Mouse (Mus musculus) testis, postnatal 14 days (tissue): ENCODE results near the gene Rnf150.

Experiments used
- DNase-seq: peaks from one replicate; pipeline ENCODE4 v3.0.0; 2021; ENCODE audit warnings: low spot score

Rnf150 gene

GRCm38 (mm10) chr8:83011758-83012157 lies 148.6 kb downstream of the Rnf150 start:
- no peak for DNase-seq

GRCm38 (mm10) chr8:83028211-83028610 lies 165.1 kb downstream of the Rnf150 start:
- no peak for DNase-seq

DNA sequence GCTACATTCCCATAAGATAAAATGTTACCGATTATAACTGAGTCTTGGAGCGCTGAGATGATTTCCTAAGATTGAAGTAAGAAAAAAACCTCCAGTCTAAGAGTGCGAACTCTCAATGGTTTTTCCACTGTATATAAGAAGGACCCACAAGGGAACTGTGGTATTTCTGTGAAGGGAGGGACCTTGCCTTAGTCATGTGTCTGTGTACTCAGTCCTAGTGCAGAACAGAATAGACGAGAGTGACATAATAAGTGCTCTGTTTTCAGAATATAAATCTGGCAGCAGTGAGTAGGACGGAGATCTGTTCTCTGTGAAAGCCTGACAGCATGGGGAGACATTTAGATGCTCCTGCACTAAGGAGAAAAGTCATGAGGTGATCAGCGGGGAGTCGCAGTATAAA lies 169.6 kb downstream of the Rnf150 start:
- no peak for DNase-seq

DNA sequence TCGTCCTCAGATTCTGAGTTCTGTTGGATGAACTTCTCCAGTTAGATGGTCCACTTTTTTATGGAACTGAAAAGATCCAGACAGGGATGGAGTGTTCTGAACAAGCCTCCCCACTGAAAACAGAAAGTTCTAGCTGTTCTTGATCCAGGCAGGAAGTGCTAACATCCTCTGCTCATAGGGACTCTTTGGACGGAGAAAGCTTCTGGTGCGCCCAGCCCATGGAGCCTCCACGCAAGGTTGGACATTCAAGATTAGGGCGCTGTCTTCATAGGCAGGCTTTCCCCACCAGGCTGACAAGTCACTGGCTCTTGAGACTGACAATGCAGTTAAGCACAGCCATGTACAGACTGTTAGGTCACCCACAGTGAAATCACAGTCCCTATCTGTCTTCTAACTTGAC lies 172.0 kb downstream of the Rnf150 start:
- DNase-seq = no peak

DNA sequence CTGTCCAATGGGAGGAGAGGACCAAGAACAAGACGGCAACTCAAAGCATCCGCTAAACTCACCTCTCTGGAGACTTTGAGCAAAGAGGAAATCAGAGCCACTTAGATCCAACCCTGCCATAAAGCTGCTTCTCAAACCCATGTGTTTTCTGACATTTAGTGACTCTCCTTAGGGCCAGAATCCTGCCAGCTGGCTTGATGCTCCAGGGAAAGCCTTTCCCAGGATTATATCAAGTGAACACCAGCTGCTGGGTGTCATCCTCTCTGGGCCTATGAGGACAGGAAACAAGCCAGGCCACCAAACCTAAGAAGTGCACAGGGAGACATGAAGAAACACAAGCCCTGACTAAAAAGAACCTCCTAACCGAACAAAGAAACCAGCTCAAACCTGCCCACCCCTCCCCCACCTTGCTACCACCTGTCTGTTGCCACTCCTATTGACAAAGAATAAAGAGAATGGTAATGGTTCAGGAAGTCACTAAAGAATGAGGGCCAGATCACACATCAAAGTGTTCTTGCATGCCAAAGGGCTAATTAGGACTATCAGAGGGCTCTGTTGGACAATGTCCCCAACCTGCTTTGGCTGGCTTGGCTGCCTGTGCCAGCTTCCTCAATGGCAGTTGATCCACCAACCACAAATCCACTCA lies 173.5 kb downstream of the Rnf150 start:
- no peak for DNase-seq

GRCm38 (mm10) chr8:83037321-83037720 lies 174.2 kb downstream of the Rnf150 start:
- no peak for DNase-seq

GRCm38 (mm10) chr8:83038575-83038974 lies 175.4 kb downstream of the Rnf150 start:
- no peak for DNase-seq

DNA sequence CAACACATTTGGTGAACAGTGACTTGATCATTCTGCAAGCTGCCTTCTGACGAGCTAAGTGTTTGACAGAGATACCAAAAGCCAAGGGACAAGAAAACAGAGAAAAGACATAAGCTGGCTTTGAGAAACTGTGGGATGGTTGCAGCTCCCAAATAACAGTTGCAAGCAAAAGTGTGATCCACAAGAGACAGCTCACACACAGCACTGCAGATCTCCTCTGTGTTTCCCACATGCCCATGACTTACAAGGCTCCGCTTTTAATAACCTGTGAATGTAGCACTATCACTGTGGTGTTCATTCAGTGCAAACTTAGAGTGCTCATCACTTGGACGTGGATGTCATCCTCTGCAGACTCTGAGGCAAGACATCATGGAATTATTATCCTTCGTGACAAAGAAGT lies 178.3 kb downstream of the Rnf150 start:
- DNase-seq = no peak

DNA sequence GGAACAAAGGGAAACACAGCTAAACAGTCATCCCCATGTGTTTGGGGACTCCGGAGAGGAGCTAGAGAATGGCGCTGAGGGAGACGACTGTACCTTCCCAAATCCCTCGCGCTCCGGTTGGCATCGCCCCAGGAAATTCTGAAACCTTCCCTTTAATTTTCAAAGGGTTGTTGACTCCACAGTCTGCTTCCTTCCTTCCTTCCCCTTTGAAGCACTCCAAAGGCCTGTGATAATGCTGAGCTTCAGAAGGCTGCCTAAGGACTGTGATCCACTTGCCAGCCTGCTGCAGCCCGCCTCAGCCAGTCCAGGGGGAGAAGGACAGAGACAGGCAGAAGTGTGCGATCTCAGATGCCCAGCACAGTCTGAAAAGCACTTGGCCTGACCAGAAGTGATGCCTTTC lies 183.8 kb downstream of the Rnf150 start:
- no peak for DNase-seq

DNA sequence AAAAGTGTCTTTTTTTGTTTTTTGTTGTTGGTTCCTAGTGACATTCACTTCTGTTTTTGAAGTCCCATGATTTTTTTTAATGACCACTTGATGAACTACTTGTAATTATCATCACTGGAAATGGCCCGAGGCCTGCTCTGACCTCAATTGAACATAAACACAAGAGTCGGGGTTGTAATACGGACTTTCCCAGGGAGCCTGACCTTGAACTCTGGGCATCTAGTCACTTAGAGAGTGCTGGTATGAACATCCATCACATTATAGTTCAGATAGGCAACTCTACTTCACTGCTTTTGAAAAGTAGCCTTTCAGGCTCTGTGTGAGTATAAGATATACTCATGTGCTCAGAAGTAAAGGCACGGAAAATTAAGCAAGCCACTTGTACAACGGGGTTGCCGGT lies 185.4 kb downstream of the Rnf150 start:
- DNase-seq = no peak

- no peak for DNase-seq
Observed at GRCm38 (mm10) chr8:83049171-83049601, 186.0 kb downstream of the Rnf150 start.

DNA sequence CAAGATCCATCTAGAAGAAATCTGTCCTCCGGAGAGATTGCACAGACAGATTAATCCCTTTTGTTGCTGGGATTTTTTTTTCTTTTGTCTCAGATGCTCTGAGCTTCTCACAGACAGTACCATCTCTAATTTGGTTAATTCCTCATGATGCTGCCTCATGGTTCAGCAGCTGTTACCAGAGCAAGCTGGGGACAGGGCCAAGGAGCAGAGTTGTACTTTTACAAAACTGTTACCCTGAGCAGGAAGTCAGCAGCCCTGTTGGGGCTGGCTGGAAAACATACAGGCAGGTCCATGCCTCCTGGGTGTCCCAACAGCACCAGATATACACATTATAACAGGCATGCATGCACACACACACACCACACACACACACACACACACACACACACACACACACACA lies 186.5 kb downstream of the Rnf150 start:
- DNase-seq = no peak

- no peak for DNase-seq
Observed at GRCm38 (mm10) chr8:83052896-83053295, 189.7 kb downstream of the Rnf150 start.

DNA sequence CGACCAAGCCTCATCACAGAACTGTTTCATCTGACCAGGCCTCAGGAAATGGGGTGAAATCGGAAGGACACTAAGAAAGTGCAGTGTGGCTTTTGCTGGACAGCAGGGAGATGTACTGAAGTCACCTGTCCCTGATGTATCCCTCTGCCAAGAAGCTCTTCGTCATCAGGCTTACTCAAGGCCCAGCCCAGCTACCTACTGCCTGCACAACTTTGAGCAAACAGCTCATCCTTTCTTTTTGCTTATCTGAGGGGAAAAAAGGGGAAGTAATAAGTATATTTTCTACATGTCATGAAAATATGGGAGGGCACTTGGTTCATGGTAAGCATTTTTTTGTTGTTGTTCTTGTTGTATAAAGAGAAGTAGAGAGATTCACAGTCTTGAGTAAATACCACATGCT lies 191.6 kb downstream of the Rnf150 start:
- DNase-seq = no peak

DNA sequence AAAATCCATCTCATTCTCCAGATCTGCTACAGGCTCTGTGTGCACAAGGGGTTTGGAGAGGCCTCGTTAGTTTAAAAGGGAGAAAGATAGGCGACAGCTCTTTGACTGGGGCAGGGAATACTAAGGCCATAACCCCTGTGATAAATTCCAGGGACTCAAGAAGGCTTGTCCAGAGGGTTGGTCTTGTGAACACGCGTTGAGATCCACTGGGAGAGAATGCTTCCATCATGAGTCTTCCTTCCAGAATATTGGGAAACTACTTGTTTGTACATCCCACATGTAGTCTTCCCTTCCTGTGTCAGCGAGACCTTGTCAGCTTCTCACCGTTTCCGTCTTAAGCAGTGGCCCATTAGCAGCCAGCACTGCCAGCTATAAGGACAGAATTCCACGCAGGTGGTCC lies 195.8 kb downstream of the Rnf150 start:
- no peak for DNase-seq

DNA sequence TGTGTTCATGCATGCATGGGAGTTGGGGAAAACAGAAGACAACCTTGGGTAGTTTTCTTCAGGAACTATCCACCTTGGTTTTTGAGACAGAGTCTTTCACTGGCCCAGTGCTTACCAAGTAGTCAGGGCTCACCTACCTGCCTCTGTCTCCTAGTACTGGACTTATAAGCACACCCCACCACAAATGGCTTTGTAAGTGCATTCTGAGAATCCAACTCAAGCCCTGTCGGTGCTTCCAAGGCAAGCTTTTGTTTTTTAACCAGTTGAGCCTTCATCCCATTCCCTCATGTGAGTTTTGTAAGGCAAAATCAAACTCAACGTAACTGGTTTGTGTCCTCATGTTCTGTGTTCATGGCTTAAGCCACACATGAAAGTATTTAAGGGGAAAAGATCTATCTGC lies 196.9 kb downstream of the Rnf150 start:
- DNase-seq = no peak

DNA sequence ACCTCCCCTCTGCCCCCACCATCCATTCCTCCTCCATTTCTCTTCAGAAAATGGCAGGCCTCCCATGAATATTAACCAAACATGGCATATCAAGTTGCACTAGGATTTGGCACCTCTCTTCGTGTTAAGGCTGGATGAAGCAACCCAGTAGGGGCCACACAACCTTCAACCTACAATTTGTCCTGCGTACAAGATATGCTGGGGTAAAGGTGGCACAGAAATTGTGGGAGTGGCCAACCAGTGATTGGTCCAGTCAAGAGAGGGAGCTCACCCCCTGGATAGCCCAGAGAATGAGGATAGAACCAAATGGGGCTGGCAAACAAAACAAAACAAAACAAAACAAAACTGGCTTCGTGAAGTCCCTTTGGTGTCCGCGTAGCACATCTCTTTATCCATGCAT lies 198.1 kb downstream of the Rnf150 start:
- no peak for DNase-seq

GRCm38 (mm10) chr8:83061873-83062272 lies 198.7 kb downstream of the Rnf150 start:
- DNase-seq = no peak

- DNase-seq = no peak
Observed at GRCm38 (mm10) chr8:83062276-83062675, 199.1 kb downstream of the Rnf150 start.

DNA sequence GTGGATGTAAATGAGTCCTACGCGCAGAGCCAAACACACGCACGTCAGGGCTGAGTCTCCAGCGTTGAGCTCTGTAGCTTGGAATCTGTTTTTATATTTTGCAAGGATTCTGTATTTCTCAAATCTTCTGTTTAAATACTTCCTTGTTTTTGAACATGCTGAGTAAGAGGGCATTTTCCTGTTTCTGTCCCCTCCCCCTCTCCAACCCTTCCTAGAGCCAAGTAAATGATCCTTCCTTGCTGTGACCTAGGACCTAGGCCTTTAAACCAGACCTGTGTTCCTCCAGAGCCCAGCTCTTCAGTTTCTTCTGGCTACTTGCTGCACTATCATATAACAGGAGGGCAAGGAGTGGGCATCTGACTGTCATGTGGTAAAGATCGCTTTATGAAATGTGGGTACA lies 200.9 kb downstream of the Rnf150 start:
- DNase-seq = no peak

GRCm38 (mm10) chr8:83066076-83066475 lies 202.9 kb downstream of the Rnf150 start:
- no peak for DNase-seq

- DNase-seq = no peak
Observed at GRCm38 (mm10) chr8:83066846-83067245, 203.7 kb downstream of the Rnf150 start.

DNA sequence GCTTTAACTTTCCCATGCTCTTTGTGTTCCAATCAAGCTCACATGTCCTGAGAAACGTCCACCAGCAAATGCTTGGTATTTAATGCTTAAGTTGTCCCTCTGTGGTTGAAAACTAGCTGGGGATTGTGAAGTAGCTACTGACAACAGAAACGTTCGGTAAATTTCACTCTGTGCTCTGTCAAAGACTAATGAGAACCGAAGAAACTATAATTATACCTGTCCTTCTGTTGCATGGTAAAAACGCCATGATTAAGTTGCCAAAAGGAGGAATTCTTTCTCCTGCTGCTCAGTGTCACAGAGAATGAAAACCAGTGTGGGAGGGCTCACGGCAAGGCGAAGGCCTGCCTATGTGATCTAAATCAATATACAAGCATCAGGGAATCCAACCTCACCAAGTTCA lies 204.8 kb downstream of the Rnf150 start:
- DNase-seq = no peak

DNA sequence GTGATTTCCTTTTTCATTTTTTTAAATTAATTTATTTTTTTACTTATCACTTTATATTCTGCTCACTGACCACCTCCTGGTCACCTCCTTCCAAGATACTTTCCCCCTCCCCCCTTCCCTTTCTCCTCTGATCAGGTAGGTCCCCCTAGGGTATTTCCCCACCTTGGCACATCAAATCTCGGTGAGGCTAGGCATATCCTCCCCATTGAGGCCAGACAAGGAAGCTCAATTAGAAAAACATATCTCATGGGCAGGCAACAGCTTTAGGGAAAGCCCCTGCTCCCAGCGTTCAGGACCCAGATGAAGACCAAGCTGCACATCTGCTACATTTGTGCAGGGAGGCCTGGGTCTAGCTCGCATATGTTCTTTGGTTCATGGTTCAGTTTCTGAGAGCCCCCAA lies 211.1 kb downstream of the Rnf150 start:
- no peak for DNase-seq

DNA sequence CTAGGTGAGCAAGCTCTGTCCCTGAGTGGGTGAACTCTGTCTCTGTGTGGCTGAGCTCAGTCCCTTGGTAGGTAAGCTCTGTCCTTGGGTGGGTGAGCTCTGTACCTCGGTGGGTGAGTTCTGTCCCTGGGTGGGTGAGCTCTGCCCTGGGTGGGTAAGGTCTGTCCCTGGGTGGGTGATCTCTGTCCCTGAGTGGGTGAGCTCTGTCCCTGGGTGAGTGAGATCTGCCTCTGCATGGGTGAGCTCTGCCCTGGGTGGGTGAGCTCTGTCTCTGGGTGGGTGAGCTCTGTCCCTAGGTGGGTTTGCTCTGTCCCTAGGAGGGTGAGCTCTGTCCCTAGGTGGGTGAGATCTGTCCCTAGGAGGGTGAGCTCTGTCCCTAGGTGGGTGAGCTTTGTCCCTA lies 213.5 kb downstream of the Rnf150 start:
- no peak for DNase-seq
